Mouse (Mus musculus): ENCODE data around the gene Gm10053. TPM values are rescaled to one million over a fixed set of nuclear protein-coding genes. Genes with fewer than 3 reads are reported as not detected.

Gm10053 gene
- polyA plus RNA-seq, 1 experiment from 2014 or later = 327 TPM

DNA sequence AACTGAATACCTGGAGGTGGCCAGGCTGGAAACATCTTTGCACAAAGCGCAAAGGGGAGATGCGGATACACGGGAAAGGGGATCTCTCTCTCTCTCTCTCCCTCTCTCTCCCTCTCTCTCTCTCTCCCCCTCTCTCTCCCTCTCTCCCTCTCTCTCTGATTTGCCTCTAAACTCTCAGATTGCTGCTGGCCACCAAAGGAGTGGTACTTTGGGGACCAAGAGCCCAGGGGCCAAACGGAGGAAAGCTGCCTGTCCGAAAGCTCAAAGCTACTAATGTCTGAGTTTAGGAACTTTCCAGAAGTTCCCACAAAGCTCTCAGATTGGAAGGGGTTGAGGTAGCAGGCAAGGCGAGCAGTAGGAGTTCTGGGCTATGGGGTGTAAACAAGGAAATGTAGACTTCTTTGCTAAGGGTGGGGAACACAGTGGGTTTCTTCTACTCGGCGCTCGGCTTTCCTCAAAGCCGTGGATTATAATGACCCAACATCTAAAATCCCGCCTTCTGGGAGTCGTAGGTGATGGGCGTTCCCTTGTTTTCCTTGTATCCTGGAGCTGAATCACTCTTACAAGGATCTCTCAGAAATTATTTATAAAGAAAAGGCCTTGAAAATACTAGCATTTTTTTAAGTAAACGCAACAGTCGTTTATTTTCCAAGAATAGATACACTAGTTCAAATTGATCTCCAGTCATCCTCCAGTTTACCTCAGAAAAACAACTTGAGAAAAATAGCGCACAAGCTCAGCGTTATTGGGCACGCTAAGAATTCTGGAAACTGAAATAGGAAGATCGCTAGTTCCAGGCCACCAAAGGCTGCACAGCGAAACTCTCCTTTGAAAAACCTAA is 22.6 kb downstream of the Gm10053 start:
- Histone ChIP-seq H3K27me3 (replicated peaks; ENCODE audit: control insufficient read depth, insufficient read depth, low read length) (peaks cover 79% of the 10 kb centered on the region), H3K4me2 (no peak overlapping the region), H3K9ac (ENCODE audit: low read depth, low read length) (no peak overlapping the region), H3K36me3 (ENCODE audit: control insufficient read depth, insufficient read depth, low read length) (no peaks in the 10 kb centered on the region), H3K27ac (ENCODE audit: low read depth, low read length) (no peak overlapping the region), H3K9me3 (ENCODE audit: control insufficient read depth, low read length) (no peaks in the 10 kb centered on the region), H3K4me3 (ENCODE audit: low read depth, low read length) (no peak overlapping the region), H3K4me1 (replicated peaks; ENCODE audit: control insufficient read depth, insufficient read depth, low read length) (peaks cover 6% of the 10 kb centered on the region; the same call in 1 of the 2 replicates)
- 5% methylated on average over 20 of the region's 20 CpGs for WGBS
- ATAC-seq (replicated peaks; ENCODE audit: low FRiP score) (no peak), DNase-seq (ENCODE audit: low spot score) (no peak)

DNA sequence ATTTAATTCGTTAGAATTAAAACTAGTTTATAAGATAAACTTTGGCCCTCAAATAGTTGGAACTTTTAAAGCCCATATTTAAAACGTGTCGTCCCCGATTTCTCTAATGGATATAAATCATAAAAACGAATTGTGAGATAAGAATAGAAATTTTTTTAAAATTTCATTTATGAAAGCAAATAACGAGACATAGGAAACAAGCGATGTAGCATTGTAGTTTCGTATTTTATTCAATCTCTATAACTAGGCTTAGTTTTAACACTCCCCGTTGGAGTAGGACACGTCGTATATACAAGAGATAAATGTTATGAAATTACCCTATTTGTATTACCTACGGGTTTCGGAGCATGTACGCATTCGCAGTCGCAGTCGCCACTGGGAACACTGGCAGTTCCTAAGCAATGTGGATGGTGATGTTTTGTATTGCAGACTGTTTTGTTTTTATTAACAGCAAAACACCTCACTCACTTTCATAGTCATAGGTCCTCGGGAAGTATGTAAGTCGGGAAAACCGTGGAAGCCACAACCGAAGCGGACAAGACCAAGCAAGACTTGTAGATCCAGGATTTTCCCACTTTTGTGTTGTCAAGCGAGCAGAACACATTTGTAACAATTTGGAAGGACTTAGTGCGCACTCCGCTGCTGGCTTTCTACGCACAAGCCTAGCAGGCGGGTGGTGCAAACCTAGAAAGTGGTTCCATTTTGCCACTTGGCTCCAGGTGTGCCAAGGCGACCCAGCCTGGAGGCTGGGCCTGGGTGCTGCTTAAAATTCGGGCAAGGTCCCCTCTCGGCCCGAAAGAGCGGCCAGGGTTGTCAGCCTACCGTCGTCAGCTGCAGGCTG is 23.5 kb downstream of the Gm10053 start:
- H3K27me3 ChIP-seq (replicated peaks; ENCODE audit: control insufficient read depth, insufficient read depth, low read length) = peaks cover 85% of the 10 kb centered on the region
- no peaks in the 10 kb centered on the region for H3K9me3 ChIP-seq (ENCODE audit: control insufficient read depth, low read length)
- H3K4me2 ChIP-seq = peak overlapping the region; percentile 64; the same call in 1 of the 2 replicates
- H3K9ac ChIP-seq (ENCODE audit: low read depth, low read length) = no peak overlapping the region
- H3K36me3 ChIP-seq (ENCODE audit: control insufficient read depth, insufficient read depth, low read length) = no peaks in the 10 kb centered on the region
- ATAC-seq (replicated peaks; ENCODE audit: low FRiP score) (no peak), DNase-seq (ENCODE audit: low spot score) (peak; percentile 52)
- H3K27ac ChIP-seq (ENCODE audit: low read depth, low read length) = no peak overlapping the region
- H3K4me1 ChIP-seq (replicated peaks; ENCODE audit: control insufficient read depth, insufficient read depth, low read length) = peaks cover 6% of the 10 kb centered on the region; the same call in 1 of the 2 replicates
- H3K4me3 ChIP-seq (ENCODE audit: low read depth, low read length) = peak overlapping the region; percentile 37
- 5% methylated on average over 34 of the region's 34 CpGs for WGBS

DNA sequence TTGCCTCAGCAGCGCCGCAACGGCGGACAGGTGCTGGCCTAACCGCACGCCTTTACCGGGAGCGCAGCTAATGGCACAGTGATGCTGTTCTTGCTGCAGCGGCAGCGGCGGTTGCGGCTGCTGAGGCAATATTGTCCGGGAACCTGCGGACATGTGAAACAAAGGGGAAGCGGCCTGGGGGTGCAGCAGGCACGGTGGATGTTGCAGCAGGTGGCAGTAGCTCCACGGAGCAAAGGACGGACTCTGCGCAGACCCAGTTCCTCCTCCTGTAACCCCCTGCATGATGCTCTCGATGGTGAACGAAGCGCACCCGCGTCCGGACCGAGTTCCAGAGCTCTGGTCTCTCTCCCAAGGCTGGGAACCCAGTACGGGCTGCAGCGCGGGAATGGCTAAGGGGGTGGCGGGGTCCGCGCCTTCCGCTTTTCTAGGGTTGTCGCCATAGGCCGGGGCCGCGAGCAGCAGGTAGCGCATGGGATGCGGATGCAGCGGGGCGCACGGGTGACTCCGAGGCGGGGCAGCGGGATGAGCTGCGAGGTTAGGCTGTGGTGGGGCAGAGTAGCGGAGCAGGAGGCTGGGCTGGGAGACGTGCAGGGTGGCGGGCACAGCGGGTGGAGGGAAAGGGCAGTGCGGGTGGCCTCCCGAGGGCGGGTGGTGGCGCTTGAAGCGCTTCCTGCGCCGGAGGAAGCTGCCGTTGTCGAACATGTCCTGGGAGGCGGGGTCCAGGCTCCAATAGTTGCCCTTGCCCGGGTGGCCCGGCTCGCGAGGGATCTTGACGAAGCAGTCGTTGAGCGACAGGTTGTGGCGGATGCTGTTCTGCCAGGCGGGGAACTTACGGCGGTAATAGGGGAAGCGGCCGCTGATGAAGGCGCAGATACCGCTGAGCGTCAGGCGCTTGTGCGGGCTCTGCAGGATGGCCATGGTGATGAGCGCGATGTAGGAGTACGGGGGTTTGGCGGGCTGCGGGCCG is 24.4 kb downstream of the Gm10053 start:
- Histone ChIP-seq H3K36me3 (ENCODE audit: control insufficient read depth, insufficient read depth, low read length) (no peaks in the 10 kb centered on the region), H3K4me3 (ENCODE audit: low read depth, low read length) (peak overlapping the region; percentile 37), H3K4me2 (peak overlapping the region; percentile 64), H3K27me3 (replicated peaks; ENCODE audit: control insufficient read depth, insufficient read depth, low read length) (peaks cover 91% of the 10 kb centered on the region), H3K4me1 (replicated peaks; ENCODE audit: control insufficient read depth, insufficient read depth, low read length) (peaks cover 6% of the 10 kb centered on the region; the same call in 1 of the 2 replicates), H3K9me3 (ENCODE audit: control insufficient read depth, low read length) (no peaks in the 10 kb centered on the region), H3K9ac (ENCODE audit: low read depth, low read length) (no peak overlapping the region), H3K27ac (ENCODE audit: low read depth, low read length) (no peak overlapping the region)
- DNase-seq (ENCODE audit: low spot score) = peak; percentile 55
- ATAC-seq (replicated peaks; ENCODE audit: low FRiP score) = no peak
- under 1% methylated on average over 84 of the region's 84 CpGs for whole genome bisulfite sequencing

DNA sequence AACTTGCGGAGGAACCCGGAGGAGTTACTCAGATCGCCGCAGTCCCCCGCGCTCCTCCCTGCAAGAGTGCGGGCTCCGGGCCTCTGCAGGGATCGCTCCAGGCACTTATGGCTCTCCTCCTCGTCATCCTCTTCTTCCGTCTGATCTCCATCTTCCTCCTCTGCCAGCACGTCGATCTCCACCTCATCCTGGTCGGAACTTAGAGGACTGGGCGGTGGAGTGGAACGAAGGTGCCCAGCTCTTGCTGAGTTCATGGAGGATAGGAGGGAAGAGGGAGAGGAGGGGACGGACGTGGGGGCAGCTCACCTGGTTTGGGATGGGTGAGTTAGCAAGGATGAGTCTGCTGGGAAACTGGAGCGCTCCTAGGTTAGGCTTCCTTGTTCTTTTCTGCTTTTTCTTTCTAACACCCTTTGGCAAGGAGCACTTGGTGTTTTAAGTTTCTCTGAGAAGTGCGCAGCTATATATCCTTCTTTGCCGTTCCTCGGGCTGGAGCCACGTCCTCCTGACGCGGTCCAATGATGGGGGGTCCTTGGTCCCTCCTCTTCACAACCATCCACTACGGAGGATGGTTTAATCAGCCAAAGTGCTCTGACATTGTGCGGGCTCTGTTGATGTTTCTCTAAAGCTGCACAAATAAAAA is 25.2 kb downstream of the Gm10053 start, which contains the start of gene Foxd4:
Foxd4 (minus strand) TSS at position 617 of the 640 bp plus-strand sequence.
- WGBS = 3% methylated on average over 27 of the region's 27 CpGs
- H3K4me2 ChIP-seq = peak within 1 kb of the TSS; percentile 64
- H3K27me3 ChIP-seq (replicated peaks; ENCODE audit: control insufficient read depth, insufficient read depth, low read length) = peaks cover 88% of the 10 kb centered on the region
- no peaks in the 10 kb centered on the region for H3K36me3 ChIP-seq (ENCODE audit: control insufficient read depth, insufficient read depth, low read length)
- no peaks in the 10 kb centered on the region for H3K9me3 ChIP-seq (ENCODE audit: control insufficient read depth, low read length)
- DNase-seq (ENCODE audit: low spot score) = no peak
- H3K27ac ChIP-seq (ENCODE audit: low read depth, low read length) = no peak within 1 kb of the TSS
- H3K4me1 ChIP-seq (replicated peaks; ENCODE audit: control insufficient read depth, insufficient read depth, low read length) = peaks cover 6% of the 10 kb centered on the region; the same call in 1 of the 2 replicates
- no peak within 1 kb of the TSS for H3K9ac ChIP-seq (ENCODE audit: low read depth, low read length)
- peak within 1 kb of the TSS; percentile 37 for H3K4me3 ChIP-seq (ENCODE audit: low read depth, low read length)
- ATAC-seq (replicated peaks; ENCODE audit: low FRiP score) = no peak

- no peak for DNase-seq (ENCODE audit: low spot score)
- Histone ChIP-seq H3K9me3 (ENCODE audit: control insufficient read depth, low read length) (no peaks in the 10 kb centered on the region), H3K9ac (ENCODE audit: low read depth, low read length) (no peak overlapping the region), H3K4me1 (replicated peaks; ENCODE audit: control insufficient read depth, insufficient read depth, low read length) (peaks cover 6% of the 10 kb centered on the region; the same call in 1 of the 2 replicates), H3K4me3 (ENCODE audit: low read depth, low read length) (no peak overlapping the region), H3K36me3 (ENCODE audit: control insufficient read depth, insufficient read depth, low read length) (no peaks in the 10 kb centered on the region), H3K27ac (ENCODE audit: low read depth, low read length) (no peak overlapping the region), H3K4me2 (no peak overlapping the region), H3K27me3 (replicated peaks; ENCODE audit: control insufficient read depth, insufficient read depth, low read length) (peaks cover 81% of the 10 kb centered on the region)
- WGBS = 11% methylated on average over 3 of the region's 3 CpGs
- ATAC-seq (replicated peaks; ENCODE audit: low FRiP score) = no peak
These were observed 26.2 kb downstream of the Gm10053 start for GRCm38 (mm10) chr19:24901666-24902065.

- no peak for DNase-seq (ENCODE audit: low spot score)
- H3K27me3 ChIP-seq (replicated peaks; ENCODE audit: control insufficient read depth, insufficient read depth, low read length) = peaks cover 75% of the 10 kb centered on the region
- H3K9ac ChIP-seq (ENCODE audit: low read depth, low read length) = no peak overlapping the region
- H3K4me3 ChIP-seq (ENCODE audit: low read depth, low read length) = no peak overlapping the region
- H3K36me3 ChIP-seq (ENCODE audit: control insufficient read depth, insufficient read depth, low read length) = no peaks in the 10 kb centered on the region
- H3K27ac ChIP-seq (ENCODE audit: low read depth, low read length) = no peak overlapping the region
- H3K9me3 ChIP-seq (ENCODE audit: control insufficient read depth, low read length) = no peaks in the 10 kb centered on the region
- 4% methylated on average over 2 of the region's 2 CpGs for WGBS
- H3K4me2 ChIP-seq = no peak overlapping the region
- no peak for ATAC-seq (replicated peaks; ENCODE audit: low FRiP score)
- H3K4me1 ChIP-seq (replicated peaks; ENCODE audit: control insufficient read depth, insufficient read depth, low read length) = peaks cover 5% of the 10 kb centered on the region; the same call in 1 of the 2 replicates
These were observed 26.8 kb downstream of the Gm10053 start for GRCm38 (mm10) chr19:24902256-24902655.

DNA sequence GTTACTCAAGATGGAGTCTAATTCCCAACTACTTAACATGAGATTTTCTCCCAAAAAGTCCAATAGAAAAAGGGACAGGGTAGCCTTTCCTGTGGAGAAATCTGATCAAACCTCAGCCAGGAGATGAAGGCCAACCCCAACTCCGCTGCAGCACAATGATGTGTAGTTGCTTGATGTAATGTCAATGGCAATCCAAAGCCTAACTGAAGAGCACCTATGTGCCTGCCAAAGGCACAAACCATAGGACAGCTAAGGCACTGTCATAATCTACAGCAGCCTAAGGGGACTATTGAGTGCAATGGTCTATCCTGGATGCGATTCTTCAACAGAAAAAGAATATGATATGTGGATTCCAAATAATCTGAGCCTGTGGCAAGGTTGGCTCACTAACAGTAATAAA is 27.3 kb downstream of the Gm10053 start:
- H3K4me2 ChIP-seq = no peak overlapping the region
- DNase-seq (ENCODE audit: low spot score) = no peak
- ATAC-seq (replicated peaks; ENCODE audit: low FRiP score) = no peak
- H3K9me3 ChIP-seq (ENCODE audit: control insufficient read depth, low read length) = no peaks in the 10 kb centered on the region
- H3K4me3 ChIP-seq (ENCODE audit: low read depth, low read length) = no peak overlapping the region
- no peak overlapping the region for H3K27ac ChIP-seq (ENCODE audit: low read depth, low read length)
- no peak overlapping the region for H3K9ac ChIP-seq (ENCODE audit: low read depth, low read length)
- H3K27me3 ChIP-seq (replicated peaks; ENCODE audit: control insufficient read depth, insufficient read depth, low read length) = peaks cover 69% of the 10 kb centered on the region
- 46% methylated on average over 2 of the region's 2 CpGs for WGBS
- H3K36me3 ChIP-seq (ENCODE audit: control insufficient read depth, insufficient read depth, low read length) = no peaks in the 10 kb centered on the region
- H3K4me1 ChIP-seq (replicated peaks; ENCODE audit: control insufficient read depth, insufficient read depth, low read length) = peaks cover 4% of the 10 kb centered on the region; the same call in 1 of the 2 replicates
